Mouse (Mus musculus) right cerebral cortex, adult 18-20 months (tissue): ENCODE data around the gene Bcl2l14.

Experiments
- DNase-seq: peaks from one replicate; pipeline ENCODE4 v3.0.0; 2022; ENCODE audit warnings: mixed read lengths

Gene Bcl2l14

DNA sequence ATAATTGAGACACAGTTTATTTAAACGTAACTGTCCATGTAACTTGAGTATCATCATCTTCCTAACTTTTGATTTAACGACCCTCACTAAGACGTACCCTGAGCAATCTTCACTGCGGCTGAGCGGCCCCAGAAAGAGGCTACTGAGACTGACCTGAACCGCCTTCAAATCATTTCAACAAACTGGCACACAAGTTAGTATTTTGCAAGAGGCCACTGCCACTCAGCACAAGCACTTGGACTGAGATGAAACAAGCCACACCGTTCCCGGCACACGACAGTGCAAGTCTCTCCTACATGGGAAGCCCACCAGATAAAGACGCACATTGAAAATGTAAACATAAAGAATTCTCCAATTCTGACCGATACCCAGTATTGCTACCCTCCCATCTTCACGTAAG lies 52.3 kb downstream of the Bcl2l14 start:
- DNase-seq = no peak

DNA sequence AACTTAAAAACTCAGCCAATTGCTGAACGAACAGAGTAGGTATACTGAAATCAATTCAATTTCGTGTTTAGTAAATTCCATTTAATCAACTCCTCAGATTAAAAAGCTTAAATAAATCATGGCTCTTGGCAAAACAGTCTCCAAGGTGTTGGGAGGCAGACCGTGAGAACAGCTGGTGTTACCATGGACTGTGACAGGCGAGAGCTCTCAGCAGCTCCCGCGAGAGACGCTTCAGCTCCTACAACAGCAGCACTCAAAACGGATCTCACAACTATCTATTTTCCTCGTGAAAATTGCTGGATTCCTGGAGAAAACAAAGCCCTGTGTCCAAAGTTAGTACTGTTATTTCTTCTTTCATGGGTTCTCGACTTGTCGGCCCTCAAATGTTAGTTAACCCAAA lies 53.8 kb downstream of the Bcl2l14 start:
- peak; percentile 48 for DNase-seq

DNA sequence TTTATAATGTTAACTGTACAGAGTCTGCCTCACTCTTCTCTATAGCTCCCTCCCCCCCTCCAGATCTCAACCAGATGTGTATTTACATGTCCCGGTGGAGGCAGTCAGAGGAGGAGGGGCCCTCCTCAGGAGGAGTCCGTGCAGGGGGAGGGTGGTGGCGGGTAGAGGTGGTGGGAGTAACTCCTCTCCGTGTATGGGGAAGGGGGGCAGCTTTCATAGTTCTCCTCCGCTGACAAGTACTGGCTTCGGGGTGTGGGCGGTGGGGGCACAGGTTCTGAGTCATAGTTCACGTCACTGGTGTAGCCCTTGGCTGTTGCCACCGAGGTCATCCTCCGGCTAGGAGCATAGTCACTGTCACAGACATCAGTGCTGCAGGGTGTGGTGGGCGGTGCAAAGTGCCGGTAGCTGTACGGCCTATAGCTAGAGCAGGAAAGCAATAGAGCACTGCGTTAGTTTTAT lies 54.6 kb downstream of the Bcl2l14 start:
- DNase-seq = peak; percentile 60

DNA sequence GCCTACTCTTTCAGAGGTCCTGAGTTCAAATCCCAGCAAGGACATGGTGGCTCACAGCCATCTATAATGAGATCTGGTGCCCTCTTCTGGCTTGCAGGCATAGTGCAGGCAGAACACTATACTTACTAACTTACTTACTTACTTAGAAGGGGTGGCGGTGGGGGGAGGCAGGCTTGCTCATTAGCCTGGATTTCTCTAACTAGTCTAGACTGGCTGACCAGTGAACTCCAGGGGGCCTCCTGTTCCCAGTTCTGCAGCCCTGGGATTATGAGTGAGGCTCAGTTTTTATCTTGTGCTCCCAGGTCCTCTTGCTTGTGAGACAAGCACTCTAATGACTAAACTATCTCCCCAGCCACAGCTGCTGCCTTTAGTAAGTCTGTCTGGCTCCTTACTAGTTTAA lies 58.0 kb downstream of the Bcl2l14 start:
- no peak for DNase-seq

DNA sequence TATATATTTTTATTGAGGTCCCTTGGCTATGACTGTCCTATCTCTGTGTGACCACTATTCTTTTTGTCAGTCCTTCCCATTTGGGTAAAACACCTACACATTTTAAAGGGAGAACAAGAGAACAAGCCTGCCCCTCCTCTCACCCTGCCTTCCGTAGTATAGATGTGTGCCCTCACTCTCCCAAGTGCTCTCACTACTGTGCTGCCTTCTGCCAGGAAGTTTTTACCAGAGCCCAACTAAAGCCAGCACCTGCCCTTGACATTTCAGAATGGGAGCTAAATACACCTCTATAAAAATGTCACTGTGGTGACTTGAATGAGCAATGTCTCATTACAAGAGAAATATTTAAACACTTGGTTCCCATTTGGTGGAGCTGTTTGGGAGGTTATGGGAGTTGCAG lies 62.3 kb downstream of the Bcl2l14 start:
- DNase-seq = no peak

DNA sequence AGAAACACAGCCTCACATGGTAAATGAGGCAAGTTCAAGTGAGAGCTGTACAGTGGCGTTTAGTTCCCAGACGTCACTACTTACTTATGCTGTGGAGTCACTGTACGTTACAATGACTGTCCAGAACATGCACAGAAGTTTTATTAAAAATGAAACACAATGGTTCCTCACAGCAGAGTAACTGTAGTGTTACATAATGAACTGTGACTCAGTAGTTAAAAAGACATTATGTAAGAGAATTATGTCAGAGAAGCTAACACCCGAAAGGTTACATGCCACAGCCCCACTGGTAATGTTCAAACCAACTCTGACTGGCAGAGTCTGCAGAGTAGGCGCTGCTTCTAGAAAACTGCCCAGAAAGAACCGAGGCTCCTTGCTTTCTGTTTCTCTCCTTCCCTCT lies 65.1 kb downstream of the Bcl2l14 start:
- no peak for DNase-seq

DNA sequence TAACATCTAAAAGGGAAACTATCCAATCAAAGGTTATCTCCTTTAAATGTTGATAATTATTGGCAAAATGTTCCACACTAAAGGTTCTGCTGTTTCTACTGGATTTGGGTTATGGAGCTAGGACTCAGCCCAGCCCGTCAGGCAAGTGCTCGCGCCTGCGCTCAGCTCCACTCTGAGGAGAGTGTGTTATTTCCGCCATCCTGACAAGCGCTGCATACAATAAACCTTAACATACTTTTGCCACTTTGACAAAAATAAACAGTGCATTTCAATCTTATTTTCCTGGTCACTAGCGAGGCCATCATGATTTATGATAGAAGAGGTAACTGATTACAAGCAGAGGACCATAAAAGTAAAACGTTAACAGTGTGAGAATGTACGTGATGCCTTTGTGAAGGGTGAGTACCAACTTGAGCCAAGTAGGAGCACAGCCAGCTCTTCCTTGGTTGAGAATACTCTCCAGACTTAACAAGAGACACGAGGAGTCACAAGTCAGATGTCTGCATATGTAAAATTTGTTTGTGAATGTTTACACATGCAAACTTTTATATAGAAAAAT lies 70.6 kb downstream of the Bcl2l14 start:
- DNase-seq = no peak

DNA sequence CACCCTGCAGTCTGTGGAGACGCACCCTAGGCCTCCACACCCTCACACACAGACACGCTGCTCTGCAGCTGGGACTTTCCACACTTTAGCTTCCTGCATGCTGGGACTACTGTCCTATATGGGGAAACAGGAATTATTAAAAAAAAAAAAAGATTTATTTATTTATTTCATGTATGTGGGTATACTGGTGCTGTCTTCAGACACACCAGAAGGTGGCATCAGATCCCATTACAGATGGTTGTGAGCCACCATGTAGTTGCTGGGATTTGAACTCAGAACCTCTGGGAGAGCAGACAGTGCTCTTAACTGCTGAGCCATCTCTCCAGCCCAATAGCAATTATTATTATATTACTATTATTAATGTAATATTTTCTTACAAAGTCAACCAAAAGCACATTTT lies 73.2 kb downstream of the Bcl2l14 start:
- DNase-seq = no peak

DNA sequence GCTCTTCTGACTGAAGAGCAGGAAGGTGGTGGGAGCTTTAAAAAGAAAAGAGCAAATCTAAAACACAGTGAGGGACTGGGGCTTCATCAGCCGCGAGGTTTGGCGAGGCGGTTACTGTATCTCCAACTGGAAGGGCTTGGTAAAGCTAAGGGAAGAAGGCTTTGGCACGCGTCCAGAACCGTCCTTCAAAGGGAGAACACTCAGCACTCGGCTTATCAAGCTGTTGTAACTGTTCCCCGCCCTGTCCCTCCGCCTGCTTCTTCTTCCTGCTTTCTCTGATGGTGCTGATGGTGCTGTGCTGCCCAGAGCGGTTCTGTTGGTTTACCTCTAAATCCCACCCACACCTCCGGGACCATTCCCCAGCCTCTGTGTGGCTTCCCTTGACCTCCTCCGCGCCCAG lies 74.7 kb downstream of the Bcl2l14 start:
- peak; percentile 48 for DNase-seq

DNA sequence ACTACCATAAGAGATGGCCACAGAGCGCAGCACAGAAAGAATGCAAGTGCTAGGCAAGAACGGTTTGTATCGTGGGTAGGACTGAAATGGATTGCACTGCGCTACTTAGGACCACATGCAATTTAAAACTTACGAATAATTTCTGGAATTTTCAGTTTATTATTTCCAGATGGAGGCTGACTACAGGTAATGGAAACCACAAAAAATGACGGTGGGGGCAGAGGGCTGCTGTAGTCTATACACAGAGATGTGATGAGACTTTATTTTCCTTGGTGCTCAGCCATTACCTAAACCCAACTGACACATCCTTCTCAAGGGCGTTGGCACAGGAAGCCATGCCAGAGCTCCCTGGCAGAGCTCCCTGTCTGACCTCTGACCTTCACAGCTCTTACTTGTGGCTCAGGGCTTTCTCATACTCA lies 77.0 kb downstream of the Bcl2l14 start:
- DNase-seq = no peak

DNA sequence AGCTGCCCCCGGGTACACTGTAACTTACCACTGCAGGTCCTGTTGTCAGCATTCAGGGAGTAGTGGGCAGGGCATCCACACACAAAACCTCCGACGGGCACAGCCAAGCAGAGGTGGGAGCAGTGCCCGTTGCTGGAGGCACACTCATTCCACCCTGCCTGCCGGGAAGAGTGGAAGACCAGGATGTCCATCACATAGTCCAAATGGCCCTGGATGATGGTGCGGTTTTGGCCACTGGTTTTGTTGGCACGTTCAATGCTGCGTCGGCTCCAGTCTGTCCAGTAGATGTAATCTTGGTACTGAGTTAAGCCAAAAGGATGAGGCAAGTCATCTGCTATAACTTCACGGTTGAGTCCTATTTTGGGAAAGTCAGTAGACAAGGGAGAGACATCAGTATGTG lies 83.4 kb downstream of the Bcl2l14 start:
- DNase-seq = no peak

DNA sequence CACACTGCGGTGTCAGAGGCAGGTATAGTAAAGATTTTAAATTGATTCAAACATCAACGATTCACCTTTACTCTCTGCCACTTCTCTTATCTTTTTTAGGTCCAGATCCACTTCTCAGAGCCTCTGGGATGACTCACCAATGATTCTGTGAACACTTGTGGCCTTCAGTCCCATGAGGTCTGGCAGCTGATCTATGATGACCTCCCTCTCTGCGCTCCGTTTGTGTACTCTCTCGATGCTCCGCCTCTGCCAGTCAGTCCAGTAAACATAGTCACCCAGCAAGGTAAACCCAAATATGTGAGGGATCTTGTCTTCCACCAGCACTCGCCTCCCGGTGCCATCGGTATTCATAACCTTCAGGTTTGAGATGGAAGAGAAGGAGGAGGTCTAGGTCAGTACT lies 90.2 kb downstream of the Bcl2l14 start:
- no peak for DNase-seq
